Mouse (Mus musculus): Measurements from ENCODE around the gene Klkb1. TPM values are rescaled to one million over a fixed set of nuclear protein-coding genes. Genes with fewer than 3 reads are reported as not detected.

Klkb1 gene
- polyA plus RNA-seq, 1 experiment: 0.12 TPM

DNA sequence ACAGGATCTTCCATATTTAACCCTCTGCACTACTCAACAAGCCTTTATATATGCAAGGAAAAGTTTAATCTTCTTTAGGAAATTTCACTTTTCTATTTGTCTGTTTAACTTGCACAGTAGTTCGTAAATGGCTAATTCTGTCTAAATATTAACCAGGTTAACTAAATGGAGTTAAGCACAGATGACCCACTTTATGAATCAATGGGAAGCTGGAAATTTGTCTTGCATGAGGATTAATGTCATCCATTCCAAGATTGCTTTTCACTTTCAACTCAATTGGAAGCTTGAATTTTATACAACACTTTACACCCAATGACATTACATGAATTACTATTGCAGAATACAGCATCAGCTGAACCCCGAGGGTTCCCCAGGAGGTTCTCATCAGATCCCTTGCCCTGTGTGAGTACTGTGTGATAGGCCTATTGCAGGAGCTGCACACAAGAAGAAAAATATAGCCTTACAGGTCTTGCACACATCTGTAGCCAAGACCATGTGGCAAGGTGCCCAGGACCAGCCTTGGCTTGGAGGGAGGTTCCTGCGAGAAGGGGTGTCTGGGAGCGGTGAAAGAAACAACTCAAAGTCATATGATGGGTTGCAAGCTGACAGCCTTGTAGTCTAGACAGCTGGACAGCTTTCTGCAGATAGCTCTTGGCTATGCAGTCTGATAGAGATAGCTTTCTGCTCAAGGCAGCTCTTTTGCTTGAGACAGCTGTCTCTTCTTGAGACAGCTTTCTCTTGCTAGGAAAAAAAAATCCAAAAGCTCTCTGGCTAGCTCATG lies 26.9 kb downstream of the Klkb1 start:
- Histone ChIP-seq H3K9ac (ENCODE audit: low read depth, poor library complexity, severe bottlenecking) (no peak overlapping the region), H3K9me3 (replicated peaks; ENCODE audit: control insufficient read depth, insufficient read depth, low read length, poor library complexity, severe bottlenecking) (peaks cover 14% of the 10 kb centered on the region), H3K4me3 (ENCODE audit: low read depth, low read length) (no peak overlapping the region), H3K27ac (ENCODE audit: insufficient read depth, low read length) (no peak overlapping the region), H3K36me3 (ENCODE audit: control insufficient read depth, insufficient read depth, low read length, poor library complexity, severe bottlenecking) (no peaks in the 10 kb centered on the region), H3K27me3 (ENCODE audit: control insufficient read depth, insufficient read depth, low read length, poor library complexity, severe bottlenecking) (0 out of 2 replicates have a peak, but pooled peaks cover 1% of the 10 kb centered on the region), H3K4me1 (ENCODE audit: control insufficient read depth, insufficient read depth, low read length) (no peaks in the 10 kb centered on the region)
- no peak for TF ChIP-seq EP300 (IDR thresholded peaks at IDR 0.05; ENCODE audit: insufficient read depth, low read depth, low read length)
- TF ChIP-seq POLR2A (IDR thresholded peaks at IDR 0.05; ENCODE audit: insufficient read depth, low read length): no peak
- TF ChIP-seq CTCF (IDR thresholded peaks at IDR 0.05; ENCODE audit: low read depth, low read length): no peak

- H3K4me3 ChIP-seq (ENCODE audit: low read depth, low read length): no peak overlapping the region
- H3K36me3 ChIP-seq (ENCODE audit: control insufficient read depth, insufficient read depth, low read length, poor library complexity, severe bottlenecking): no peaks in the 10 kb centered on the region
- TF ChIP-seq POLR2A (IDR thresholded peaks at IDR 0.05; ENCODE audit: insufficient read depth, low read length): no peak
- TF ChIP-seq EP300 (IDR thresholded peaks at IDR 0.05; ENCODE audit: insufficient read depth, low read depth, low read length): 0 out of 2 replicates have a peak, but pooled peaks have one; percentile 16
- TF ChIP-seq CTCF (IDR thresholded peaks at IDR 0.05; ENCODE audit: low read depth, low read length): no peak
- H3K9ac ChIP-seq (ENCODE audit: low read depth, poor library complexity, severe bottlenecking): no peak overlapping the region
- H3K4me1 ChIP-seq (ENCODE audit: control insufficient read depth, insufficient read depth, low read length): no peaks in the 10 kb centered on the region
- peaks cover 14% of the 10 kb centered on the region for H3K9me3 ChIP-seq (replicated peaks; ENCODE audit: control insufficient read depth, insufficient read depth, low read length, poor library complexity, severe bottlenecking)
- H3K27me3 ChIP-seq (ENCODE audit: control insufficient read depth, insufficient read depth, low read length, poor library complexity, severe bottlenecking): no peaks in the 10 kb centered on the region
- H3K27ac ChIP-seq (ENCODE audit: insufficient read depth, low read length): no peak overlapping the region
Measured at GRCm38 (mm10) chr8:45266993-45267392, 27.7 kb downstream of the Klkb1 start.

GRCm38 (mm10) chr8:45264918-45265317 lies 29.7 kb downstream of the Klkb1 start:
- H3K4me3 ChIP-seq (ENCODE audit: low read depth, low read length): no peak overlapping the region
- H3K4me1 ChIP-seq (ENCODE audit: control insufficient read depth, insufficient read depth, low read length): no peaks in the 10 kb centered on the region
- H3K27ac ChIP-seq (ENCODE audit: insufficient read depth, low read length): no peak overlapping the region
- no peaks in the 10 kb centered on the region for H3K27me3 ChIP-seq (ENCODE audit: control insufficient read depth, insufficient read depth, low read length, poor library complexity, severe bottlenecking)
- no peak overlapping the region for H3K9ac ChIP-seq (ENCODE audit: low read depth, poor library complexity, severe bottlenecking)
- no peaks in the 10 kb centered on the region for H3K36me3 ChIP-seq (ENCODE audit: control insufficient read depth, insufficient read depth, low read length, poor library complexity, severe bottlenecking)
- H3K9me3 ChIP-seq (replicated peaks; ENCODE audit: control insufficient read depth, insufficient read depth, low read length, poor library complexity, severe bottlenecking): peaks cover 14% of the 10 kb centered on the region
- TF ChIP-seq CTCF (IDR thresholded peaks at IDR 0.05; ENCODE audit: low read depth, low read length) (no peak), POLR2A (IDR thresholded peaks at IDR 0.05; ENCODE audit: insufficient read depth, low read length) (no peak), EP300 (IDR thresholded peaks at IDR 0.05; ENCODE audit: insufficient read depth, low read depth, low read length) (no peak)

GRCm38 (mm10) chr8:45262851-45263250 lies 31.8 kb downstream of the Klkb1 start:
- Histone ChIP-seq H3K4me1 (ENCODE audit: control insufficient read depth, insufficient read depth, low read length) (no peaks in the 10 kb centered on the region), H3K27ac (ENCODE audit: insufficient read depth, low read length) (no peak overlapping the region), H3K27me3 (ENCODE audit: control insufficient read depth, insufficient read depth, low read length, poor library complexity, severe bottlenecking) (no peaks in the 10 kb centered on the region), H3K36me3 (ENCODE audit: control insufficient read depth, insufficient read depth, low read length, poor library complexity, severe bottlenecking) (no peaks in the 10 kb centered on the region), H3K9me3 (replicated peaks; ENCODE audit: control insufficient read depth, insufficient read depth, low read length, poor library complexity, severe bottlenecking) (peaks cover 14% of the 10 kb centered on the region), H3K9ac (ENCODE audit: low read depth, poor library complexity, severe bottlenecking) (no peak overlapping the region), H3K4me3 (ENCODE audit: low read depth, low read length) (no peak overlapping the region)
- TF ChIP-seq CTCF (IDR thresholded peaks at IDR 0.05; ENCODE audit: low read depth, low read length): no peak
- no peak for TF ChIP-seq EP300 (IDR thresholded peaks at IDR 0.05; ENCODE audit: insufficient read depth, low read depth, low read length)
- TF ChIP-seq POLR2A (IDR thresholded peaks at IDR 0.05; ENCODE audit: insufficient read depth, low read length): no peak

- H3K9ac ChIP-seq (ENCODE audit: low read depth, poor library complexity, severe bottlenecking): no peak within 1 kb of the TSS
- no peaks in the 10 kb centered on the region for H3K27me3 ChIP-seq (ENCODE audit: control insufficient read depth, insufficient read depth, low read length, poor library complexity, severe bottlenecking)
- TF ChIP-seq CTCF (IDR thresholded peaks at IDR 0.05; ENCODE audit: low read depth, low read length) (no peak), EP300 (IDR thresholded peaks at IDR 0.05; ENCODE audit: insufficient read depth, low read depth, low read length) (no peak), POLR2A (IDR thresholded peaks at IDR 0.05; ENCODE audit: insufficient read depth, low read length) (no peak)
- no peak within 1 kb of the TSS for H3K27ac ChIP-seq (ENCODE audit: insufficient read depth, low read length)
- no peak within 1 kb of the TSS for H3K4me3 ChIP-seq (ENCODE audit: low read depth, low read length)
- no peaks in the 10 kb centered on the region for H3K36me3 ChIP-seq (ENCODE audit: control insufficient read depth, insufficient read depth, low read length, poor library complexity, severe bottlenecking)
- H3K9me3 ChIP-seq (replicated peaks; ENCODE audit: control insufficient read depth, insufficient read depth, low read length, poor library complexity, severe bottlenecking): peaks cover 14% of the 10 kb centered on the region
- no peaks in the 10 kb centered on the region for H3K4me1 ChIP-seq (ENCODE audit: control insufficient read depth, insufficient read depth, low read length)
Measured at GRCm38 (mm10) chr8:45261920-45262319, 32.7 kb downstream of the Klkb1 start, which contains the start of gene F11. Gene F11 (minus strand): TSS chr8:45262031.

DNA sequence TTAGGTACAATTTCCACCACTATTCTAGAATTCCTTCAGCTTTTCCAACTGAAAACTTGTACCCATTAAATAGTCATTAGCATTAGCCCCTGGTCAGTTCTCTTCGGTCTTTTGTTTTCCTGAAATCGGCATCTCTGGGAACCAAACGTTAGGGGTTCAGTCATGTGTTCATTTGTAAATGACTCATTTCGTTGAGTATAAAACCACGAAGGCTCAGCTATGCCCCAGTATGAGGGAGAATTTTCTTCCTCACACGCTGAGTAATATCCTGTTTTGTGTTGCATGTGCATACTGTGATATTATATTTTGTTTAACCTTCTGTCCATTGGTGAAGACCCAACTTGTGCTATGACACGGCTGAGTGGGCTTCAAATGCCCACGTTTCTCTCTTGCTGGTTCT lies 36.2 kb downstream of the Klkb1 start:
- H3K27ac ChIP-seq (ENCODE audit: insufficient read depth, low read length): no peak overlapping the region
- H3K4me3 ChIP-seq (ENCODE audit: low read depth, low read length): no peak overlapping the region
- no peaks in the 10 kb centered on the region; the same call in 1 of the 2 replicates for H3K27me3 ChIP-seq (ENCODE audit: control insufficient read depth, insufficient read depth, low read length, poor library complexity, severe bottlenecking)
- H3K4me1 ChIP-seq (ENCODE audit: control insufficient read depth, insufficient read depth, low read length): no peaks in the 10 kb centered on the region
- H3K9ac ChIP-seq (ENCODE audit: low read depth, poor library complexity, severe bottlenecking): no peak overlapping the region
- no peaks in the 10 kb centered on the region for H3K9me3 ChIP-seq (replicated peaks; ENCODE audit: control insufficient read depth, insufficient read depth, low read length, poor library complexity, severe bottlenecking)
- H3K36me3 ChIP-seq (ENCODE audit: control insufficient read depth, insufficient read depth, low read length, poor library complexity, severe bottlenecking): no peaks in the 10 kb centered on the region
- TF ChIP-seq POLR2A (IDR thresholded peaks at IDR 0.05; ENCODE audit: insufficient read depth, low read length) (no peak), CTCF (IDR thresholded peaks at IDR 0.05; ENCODE audit: low read depth, low read length) (no peak), EP300 (IDR thresholded peaks at IDR 0.05; ENCODE audit: insufficient read depth, low read depth, low read length) (no peak)

Measured in ES-Bruce4 (cell line).